Mouse (Mus musculus) ovary, postnatal 10 days (tissue): ENCODE results near the gene Bgn.
"Not testable (repeated sequence)": the region's sequence is repeated elsewhere in the genome, so short reads cannot be mapped to it uniquely, and the experiment has no call there.

ENCODE experiments used
- DNase-seq: peaks from one replicate; pipeline ENCODE4 v3.0.0; 2022; ENCODE audit warnings: low spot score

Gene Bgn

DNA sequence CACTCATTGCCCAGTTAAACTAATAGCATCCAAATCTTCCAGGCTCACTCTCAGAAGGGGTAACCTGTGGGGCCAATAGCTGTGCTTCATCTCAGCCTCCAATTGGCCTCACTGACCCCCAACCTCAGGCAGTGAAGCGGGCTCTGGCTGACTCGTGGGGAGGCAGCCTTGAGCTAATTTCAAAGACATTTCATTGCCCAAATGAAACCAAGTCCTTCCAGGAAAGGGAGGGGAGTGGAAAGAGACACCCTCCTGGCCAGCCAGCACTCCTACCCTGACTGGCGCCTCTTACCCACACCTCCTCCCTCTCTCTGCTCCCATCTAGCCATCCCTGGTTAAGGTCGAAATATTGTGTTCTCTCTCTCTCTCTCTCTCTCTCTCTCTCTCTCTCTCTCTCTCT lies 6.8 kb downstream of the Bgn start:
- DNase-seq: no peak

DNA sequence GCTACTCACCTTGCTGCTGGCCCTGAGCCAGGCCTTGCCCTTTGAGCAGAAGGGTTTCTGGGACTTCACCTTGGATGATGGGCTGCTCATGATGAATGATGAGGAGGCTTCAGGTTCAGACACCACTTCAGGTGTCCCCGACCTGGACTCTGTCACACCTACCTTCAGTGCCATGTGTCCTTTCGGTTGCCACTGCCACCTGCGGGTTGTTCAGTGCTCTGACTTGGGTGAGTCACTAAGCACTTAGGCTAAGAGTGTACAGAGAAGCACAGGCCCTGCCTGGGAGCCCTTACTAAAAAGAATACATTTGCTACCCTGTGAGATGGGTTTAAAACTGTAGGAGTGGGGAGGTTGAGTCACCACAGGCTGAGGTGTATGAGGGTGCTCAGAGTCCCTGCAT lies 7.4 kb downstream of the Bgn start:
- no peak for DNase-seq

DNA sequence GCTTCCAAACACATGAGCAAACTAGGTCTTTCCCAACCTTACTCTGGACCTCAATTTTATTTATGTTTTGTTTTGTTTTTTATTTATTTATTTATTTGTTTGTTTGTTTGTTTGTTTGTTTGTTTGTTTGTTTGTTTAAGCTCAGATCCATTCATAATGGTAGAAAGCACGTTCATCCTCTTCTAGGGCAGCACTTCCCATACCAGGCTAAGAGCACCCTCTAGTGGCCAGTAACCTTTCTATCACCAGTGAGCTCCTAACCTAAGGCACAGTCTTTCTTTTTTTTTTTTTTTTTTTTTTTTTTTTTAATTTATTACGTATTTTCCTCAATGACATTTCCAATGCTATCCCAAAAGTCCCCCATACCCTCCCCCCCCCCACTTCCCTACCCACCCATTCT lies 10.2 kb downstream of the Bgn start:
- not testable (repeated sequence) for DNase-seq

DNA sequence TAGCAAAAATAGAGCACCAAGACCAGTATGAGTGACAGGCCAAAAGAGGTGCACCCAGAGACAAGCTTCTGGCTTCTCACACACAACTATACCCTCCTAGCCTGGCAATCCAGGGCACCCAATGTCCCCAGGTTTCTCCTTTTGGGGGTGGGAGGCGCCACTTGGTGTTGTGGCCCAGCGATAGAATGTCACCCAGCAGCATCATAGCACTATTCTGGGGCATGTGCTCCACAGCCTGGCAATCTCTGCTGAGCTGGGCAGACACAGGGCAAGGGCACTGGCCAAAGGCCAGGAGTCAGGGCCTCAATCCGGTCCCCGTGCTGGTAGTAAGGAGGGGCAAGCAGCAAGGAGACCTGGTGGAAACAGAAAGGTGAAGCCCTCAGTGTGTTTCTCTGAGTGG lies 13.3 kb downstream of the Bgn start:
- DNase-seq: no peak

DNA sequence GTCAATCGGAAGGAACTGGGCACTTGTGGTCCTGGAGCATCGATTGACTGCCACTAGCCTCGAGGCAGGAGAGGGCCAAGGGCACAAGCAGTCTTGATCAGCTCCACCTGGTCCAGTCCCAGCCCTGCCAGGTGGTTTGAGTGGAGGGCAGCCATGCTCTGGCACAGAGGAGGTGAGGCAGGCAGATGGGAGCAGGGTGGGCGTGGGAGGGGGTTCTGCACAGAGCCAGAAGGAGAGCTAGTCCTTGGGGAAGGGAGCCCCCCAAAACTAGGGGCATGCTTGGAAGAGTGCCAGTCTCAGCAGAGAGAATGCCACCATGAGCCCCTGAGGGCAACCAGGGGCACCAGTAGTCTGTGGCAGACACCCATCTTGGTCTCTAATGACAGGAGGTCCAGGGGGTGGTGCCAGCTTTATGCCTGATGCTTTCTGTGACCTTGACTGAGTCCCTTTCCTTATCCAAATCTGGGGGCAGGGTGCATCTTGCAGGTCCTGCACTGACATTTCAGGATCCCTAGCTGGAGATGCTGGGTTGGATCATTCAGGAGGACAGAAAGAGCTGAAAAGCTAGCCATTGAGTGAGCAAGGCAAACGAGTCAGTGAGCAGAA lies 21.8 kb downstream of the Bgn start:
- no peak for DNase-seq

DNA sequence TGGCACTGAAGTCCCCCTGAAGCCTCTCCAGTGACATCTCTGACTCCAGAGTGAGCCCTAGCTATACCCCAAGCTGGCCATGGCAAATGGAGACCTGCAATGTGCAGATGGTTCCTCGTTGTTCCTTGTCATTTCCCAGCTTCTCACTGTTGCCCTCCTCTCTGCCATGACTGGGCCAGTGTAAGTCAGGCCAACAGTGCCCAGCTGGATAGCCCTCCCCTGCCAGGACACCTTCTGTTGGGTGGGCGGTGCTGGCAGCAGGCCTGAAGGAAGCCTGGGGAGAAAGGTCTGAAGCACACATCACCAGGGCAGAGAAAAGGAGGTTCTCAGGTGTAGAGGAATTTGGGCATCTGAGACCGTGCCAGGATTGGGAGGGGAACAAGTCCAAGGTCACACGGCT lies 23.2 kb downstream of the Bgn start:
- no peak for DNase-seq

DNA sequence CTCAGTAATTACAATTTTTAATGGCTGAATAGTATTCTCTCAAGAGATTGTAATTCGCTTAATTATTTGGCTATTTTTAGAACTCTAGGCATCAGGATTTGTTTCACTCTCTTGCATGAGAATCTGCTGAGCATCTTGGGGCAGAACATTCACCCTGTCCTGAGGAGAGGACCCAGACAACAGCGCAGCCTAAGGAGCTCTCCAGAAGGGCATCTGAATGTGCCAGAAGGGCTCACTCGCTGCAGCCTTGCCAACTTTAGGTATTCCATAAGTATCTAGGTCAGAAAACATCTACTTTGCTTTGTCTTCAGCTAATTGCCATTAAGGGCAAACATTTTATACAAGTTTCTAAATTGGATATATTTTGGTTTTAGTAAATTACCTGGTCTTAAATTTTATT lies 25.8 kb downstream of the Bgn start:
- no peak for DNase-seq

DNA sequence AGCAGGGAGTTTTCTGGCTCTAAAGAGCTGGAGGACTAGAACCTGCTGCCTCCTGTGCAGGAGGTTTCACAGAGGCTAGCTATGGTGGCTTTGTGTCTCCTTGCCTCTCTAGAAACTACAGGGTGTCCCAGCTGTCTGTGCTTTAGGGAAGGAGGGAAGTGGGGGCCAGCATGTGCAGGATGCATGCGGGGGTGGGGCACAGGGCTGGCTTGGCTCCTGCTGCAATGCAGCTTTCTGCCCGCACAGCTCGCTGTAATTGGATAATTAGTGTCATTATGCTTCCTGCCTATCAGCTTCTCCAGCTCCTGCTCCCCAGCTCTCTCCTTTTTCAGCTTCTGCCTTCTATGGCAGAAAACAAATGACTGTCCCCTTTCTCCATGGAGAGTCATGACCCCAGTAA lies 29.5 kb downstream of the Bgn start:
- DNase-seq: no peak

DNA sequence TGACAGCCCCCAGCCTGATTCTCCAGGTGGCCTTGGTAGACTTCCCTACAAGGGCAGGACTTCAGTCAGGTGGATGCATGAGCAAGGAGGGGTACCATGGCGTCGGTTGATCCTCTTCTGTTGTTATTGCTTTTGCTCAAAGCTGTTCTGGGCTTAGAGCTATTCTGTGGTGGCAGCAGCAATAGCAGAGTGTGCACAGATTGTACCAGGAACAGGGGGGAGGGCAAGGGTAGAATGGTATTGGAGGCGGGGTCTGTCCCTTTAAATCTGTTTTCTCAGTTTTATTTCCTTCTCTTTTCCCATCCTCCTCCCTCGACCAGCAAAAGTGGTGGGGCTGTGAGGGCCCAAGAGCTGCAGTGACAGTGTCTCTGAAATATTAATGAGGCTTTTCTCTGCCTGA lies 33.2 kb downstream of the Bgn start:
- DNase-seq: no peak

DNA sequence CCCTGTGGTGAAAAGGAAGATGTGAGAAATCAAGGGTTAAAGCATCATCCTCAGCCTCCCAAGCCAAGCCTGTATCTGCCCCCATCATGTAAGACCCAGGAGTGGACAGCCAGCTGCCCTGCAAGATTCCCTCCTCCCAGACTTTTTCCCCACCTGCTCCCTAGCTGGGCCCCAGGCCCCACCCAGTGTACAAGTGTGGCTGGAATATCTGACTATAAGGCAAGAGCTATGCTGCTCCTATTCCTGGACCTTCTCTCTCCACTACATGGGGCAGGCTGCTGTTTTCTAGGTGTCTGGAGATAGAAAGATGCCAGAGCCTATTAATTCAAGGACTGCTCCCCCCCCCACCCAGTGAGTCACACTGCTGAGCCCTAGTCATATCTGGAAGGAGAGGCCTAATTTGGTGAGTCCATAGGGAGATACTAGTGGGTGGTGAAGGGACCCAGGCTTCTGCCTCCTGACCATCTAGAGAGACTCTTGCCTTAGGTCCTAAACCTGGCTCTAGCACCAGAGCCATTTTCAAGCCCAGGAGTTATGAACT lies 33.7 kb downstream of the Bgn start:
- no peak for DNase-seq

DNA sequence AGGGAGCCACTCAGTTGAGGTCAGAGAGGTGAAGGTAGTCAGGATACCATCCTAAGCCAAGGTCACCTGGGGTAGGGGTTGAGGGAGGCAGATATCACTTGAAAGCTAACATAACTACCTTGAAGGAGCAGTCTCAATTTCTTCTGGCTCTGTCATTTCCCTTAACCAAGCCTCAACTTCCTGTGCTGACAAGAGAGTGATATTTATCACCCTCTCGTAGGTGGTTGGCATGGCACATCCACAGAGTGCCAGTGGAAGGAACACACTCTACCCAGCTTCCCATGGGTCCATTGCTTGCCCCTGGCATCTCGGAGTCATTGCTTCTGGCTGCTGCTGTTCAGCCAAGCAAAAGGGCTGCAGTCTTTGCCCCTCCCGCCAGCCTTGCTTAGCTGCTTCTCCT lies 37.3 kb downstream of the Bgn start:
- DNase-seq: no peak

DNA sequence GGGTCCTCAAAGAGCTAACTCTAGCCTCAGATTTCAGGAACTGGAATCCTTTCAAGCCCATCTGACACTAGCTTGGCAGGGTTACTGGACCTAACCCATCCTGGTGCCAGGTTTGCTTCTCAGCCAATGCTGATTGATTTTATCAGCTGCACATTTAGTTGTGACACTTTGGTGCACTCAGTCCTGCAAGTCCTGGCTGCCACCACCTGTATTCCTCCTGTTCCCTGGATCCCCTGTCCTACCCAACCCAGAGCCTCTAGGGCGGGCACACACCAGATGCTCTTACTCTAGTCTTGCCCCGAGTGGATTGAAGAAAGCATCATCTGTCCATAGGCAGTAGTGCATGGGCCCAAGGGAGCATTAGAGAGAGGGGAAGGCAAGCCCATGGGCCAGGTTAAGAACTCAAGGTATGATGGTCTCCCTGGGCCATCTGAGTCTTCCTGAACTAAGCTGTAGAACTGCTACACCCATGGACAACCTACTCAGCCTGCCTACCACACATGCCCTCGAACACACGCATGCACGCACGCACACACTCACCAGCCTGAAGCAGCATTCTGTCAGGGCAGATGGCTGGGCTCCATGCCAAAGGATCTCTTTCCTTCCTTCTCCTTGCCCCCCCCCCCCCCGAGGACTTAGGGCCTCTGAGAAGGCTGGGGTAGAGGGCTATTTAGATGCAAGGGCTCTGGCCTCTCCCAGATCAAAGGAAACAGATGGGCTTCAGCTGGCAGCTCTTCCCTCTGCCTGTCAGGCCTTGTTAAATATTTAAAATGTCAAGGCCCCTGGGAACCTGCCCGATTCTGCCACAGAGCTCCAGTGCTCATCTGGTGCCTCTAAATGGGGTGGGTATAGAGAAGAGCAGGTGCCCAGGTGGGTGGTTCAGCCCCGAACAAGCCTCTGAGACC lies 41.2 kb downstream of the Bgn start:
- no peak for DNase-seq

DNA sequence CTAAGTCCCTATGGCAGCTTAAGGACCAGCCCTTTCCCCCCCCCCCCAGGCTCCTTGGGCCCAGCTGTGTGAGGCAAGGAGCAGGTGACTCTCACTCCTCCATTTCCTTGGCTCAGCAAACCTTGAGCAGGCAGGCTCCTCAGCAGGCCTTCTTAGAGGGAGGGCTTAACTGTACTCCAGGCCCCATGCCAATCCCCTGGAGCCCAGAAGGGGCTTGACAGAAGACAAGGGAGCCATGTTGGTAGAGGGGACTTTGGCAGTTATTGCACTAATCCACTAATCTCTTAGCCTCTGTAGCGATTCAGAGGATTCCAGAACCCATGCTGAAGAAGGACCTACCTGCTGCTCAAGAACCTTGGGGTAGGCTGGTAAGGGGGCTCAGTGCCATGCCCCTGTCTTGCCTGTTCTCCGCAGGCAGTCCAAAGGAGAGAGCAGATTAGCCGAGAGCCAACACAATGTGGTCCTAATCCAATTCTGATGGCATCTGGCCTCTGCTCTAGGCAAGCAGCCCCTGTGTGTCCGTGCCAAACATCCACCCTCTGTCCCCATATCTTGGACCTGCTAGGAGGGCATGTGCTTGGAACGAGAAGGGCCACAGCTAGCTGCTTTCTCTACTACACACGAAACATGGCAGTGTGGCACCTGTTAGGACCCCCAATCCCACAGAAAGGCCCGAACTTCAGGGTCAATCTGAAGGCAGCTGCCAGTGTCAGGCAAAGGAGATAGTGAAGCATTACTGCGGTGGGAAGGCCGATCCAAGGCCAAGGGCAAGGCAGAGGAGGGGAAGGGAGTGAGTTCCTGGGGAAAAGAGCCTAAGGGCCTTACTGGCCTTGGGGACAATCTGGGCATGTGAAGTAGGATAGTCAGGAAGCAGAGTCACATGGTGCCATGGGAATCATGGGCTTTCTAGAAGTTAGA lies 42.1 kb downstream of the Bgn start:
- DNase-seq: no peak

DNA sequence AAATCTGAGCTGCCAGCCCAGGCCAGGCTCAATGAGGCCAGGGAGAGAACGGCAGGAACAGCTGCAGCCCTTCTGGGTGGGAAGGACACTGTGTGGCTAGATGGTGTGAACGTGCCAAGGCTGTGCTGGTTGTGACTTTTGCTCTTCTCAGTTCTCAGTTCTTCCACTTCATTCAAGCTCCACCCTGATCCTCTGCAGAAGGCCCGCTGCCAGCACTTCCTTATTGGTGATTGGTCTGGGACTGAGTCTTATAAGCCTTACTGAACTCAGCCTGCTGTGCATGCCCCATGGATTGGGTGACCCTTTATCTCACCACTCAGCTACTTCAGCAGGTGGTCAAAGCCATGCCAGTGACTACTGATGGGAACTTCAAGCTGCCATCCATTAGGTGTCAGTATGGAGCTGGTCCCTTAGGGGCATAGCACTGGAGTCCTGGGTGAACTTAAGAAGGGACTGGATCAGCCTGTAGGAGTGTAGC lies 43.0 kb downstream of the Bgn start:
- DNase-seq: no peak

DNA sequence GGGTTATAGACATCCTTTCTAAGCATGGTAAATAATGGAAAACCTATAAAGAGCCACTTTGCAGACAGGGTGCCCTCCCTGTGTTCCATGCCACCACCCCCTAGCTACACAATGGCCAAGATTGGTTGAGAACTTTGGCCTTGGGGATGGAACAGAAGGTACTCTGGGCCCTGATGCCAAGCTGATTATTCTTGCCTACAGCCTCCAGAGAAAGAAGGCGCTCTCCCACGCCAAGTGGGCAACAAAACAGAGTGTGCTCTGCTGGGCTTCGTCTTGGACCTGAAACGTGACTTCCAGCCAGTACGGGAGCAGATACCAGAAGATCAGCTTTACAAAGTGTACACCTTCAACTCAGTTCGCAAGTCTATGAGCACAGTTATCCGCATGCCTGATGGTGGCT lies 54.5 kb downstream of the Bgn start:
- no peak for DNase-seq

DNA sequence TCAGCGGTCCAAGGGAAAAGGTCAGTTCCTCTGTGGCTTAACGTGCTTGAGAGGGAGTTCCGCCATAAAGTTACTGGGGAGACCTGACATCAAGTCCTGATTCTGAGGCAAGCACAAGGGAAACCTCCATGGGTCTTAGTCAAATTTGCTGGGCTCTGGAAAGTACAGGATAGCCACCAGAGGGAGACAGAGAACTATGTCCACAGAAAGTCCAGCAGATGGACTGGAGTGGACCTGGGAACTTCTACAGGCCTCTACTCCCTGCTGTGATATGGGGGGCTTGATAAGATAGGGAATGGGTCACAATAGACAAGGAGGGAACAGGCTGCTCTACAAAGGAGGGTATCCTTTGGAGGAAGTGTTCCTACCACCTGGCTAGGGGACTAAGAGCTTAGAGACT lies 59.9 kb downstream of the Bgn start:
- DNase-seq: no peak
